Mouse (Mus musculus): ENCODE results near the gene Zfp655.
"Not testable (repeated sequence)": the region's sequence is repeated elsewhere in the genome, so short reads cannot be mapped to it uniquely, and the experiment has no call there.

Gene Zfp655

DNA sequence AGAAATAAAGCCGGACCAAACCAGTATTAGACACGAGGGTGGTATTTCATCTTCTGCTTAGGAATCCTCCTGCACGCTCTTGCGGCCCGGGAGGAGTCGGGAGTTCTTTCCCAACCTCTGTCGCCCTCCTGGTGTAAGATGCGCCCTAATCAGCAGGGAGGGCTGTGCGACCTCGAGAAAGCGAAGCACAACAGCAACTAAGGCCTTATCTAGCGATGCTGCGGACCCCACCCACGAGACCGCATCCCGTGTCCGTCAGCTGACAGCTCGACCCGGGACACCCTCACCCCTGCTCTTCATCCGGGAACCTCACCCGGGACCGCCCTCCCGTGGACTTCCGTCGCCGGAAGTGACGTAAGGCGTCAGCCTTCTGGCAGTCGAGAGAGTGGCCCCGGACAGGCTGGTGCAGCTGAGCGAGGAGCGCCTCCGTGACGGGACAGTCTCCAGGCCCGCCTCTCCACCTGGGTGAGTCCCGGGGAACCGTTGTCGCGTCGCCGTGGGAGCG lies at the start of gene Zfp655:
Gene Zfp655 (plus strand): TSS at position 349 of the 505 bp plus-strand sequence.
- peak; percentile 92 for DNase-seq (ENCODE audit: low spot score)

DNA sequence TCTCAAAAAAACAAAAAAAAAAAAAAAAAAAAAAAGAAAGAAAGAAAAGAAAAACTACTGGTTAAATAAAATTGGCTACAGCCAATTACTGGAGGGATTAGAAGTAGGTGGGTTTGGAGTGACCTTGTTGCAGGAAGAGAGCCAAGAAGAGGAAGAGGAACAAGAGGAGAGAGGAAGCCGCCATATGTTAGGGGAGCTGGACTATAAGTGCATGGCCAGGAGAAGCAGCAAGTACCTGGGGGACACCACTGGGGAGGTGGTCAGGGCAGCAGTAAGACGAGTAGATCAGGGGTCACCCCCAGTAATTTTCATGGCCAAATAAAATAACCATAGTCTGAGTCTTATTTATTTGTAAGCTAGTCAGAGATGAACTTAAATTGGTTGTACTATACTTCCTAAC lies 46.3 kb upstream of the Zfp655 start:
- DNase-seq (ENCODE audit: low spot score), result no peak

DNA sequence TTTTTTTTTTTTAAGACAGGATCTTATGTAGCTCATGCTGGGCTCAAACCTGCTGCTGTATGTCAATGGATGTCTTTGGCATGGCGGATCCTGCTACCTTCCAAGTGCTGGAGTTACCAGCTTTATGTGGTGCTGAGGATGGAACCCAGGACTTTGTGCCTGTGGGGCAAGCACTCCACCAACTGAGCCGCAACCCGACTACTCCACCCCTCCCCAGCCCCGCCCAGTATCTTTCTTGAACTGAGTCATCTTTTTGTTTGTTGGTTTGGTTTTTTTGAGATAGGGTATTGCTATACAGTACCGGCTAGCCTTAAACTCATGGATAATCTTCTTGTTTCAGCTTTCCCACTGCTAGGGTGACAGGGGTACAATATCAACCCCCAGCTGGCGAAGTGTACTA lies 42.1 kb upstream of the Zfp655 start:
- no peak for DNase-seq (ENCODE audit: low spot score)

DNA sequence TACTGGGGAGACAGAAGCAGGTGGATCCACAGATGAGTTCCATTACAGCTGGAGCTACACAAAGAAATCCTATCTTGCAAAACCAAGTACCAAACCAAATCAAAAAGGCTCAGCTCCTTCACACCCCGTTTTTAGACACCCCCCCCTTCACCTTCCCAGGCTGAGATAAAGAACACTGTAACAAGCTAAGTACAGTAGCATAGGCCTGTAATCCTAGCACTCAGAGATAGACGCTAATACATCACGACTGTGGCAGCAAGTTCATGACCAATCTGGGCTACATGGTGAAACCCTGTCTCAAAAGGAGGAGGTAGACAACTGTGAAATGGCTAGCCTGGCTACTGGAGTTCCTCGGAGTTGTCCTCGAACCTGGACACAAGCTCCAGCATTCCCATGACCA lies 41.1 kb upstream of the Zfp655 start:
- no peak for DNase-seq (ENCODE audit: low spot score)

DNA sequence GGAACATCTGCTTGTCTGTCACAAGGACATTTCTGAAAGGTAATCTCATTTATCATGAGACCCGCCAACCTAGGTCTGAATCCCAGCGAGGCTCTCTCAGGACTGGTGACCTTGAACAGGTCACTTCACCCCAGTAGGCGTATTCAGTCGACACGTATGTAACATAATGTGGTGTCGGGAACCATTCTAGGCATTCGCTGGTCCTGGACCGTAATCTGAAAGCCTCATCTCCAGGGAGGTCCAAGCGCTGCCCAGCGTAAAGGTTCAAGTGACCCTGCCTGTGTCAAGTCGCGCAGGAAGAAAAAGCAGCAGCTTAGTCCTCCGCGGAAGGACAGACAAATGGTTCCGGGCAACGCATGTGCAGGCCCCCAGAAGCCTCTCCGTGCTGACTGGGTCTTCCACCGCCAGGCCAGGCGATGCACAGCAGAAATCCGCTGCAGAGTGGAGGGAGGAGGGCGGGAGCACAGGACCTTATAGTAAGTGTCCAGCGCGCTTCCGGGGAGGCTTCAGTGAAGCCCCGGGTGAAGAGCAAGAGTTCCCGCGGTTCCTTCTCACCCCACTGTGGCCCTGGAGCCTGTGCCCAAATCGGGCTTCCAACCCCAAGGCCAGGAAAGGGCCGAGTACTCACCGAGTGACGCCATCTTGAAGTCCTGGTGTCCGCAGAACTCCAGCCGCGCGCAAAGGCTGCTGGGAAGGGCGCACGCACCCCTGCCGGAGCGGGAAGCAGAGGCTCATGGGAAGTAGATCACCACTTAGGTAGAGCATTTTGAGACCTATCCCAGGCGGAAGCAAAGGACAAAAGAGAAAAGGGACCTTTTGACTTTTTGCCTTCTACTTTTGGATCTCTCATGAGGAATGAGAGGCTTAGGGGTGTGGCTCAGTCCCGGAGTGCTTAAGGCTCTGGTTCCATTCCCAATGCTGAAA lies 40.4 kb upstream of the Zfp655 start:
- DNase-seq (ENCODE audit: low spot score), result peak; percentile 57

DNA sequence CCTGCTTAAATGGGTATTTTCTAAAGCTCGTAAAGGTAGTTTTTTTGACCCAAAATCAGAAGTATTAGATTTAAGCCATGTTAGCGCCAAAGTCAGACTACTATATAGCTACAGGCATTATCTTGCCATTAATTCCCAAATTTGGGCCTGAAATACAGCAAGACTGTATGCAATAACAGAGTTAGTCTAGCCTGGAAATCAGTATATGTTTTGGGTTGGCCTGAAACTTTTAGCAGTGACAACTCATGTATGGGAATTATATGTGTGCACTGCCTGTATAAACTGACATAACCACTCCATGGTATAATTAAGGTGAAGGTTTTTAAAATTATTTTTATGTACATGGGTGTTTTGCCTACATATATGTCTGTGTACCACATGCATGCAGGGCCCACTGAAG lies 39.6 kb upstream of the Zfp655 start, which contains the start of gene Atp5j2:
Gene Atp5j2 (minus strand): TSS at position 101 of the 400 bp plus-strand sequence.
- no peak for DNase-seq (ENCODE audit: low spot score)

DNA sequence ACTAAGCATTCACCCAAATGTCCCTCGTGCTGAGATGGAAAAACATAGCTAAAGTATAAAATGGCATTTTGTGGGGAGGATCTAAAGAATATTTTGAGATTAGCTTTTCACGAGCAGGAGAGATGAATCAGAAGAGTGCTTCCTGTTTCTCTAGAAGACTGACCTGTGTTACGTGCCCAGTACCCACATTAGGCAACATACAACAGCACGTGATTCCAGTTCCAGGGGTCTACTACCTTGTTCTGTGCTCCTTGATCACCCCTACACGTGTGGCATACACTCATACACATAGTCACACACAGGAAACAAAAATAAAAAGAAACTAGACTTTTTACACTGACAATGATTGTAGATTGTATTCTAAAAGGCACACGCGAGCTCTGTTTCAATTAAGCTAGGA lies 31.1 kb upstream of the Zfp655 start:
- no peak for DNase-seq (ENCODE audit: low spot score)

DNA sequence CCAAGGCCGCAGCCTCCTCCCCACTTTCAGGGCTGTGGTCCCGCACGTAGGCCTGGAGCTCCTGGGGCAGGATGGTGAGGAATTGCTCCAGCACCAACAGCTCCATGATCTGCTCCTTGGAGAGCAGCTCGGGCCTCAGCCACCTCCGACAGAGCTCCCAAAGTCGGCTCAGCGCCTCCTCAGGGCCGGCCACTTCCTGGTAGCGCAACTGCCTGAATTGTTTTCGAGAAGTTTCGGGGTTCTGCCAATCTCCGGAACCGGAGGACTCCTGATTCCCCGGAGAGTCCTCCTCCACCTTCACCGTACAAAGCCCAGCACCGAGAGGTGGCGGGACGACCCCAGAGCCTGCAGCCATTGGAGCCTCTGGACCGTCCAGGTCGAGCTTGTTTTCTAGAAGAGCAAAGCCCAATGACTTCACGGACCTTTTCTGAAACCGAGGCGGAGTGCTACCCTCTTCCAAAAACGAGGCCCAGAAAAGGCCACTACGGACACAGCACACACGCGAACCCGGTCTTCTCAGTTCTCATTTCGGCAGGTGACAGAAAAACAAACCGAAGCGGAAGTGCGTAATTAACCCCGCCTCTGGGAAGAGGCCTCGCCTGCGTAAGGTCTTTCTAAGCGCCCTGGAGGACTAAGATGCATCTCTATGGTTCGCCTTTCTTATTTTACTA lies 30.1 kb upstream of the Zfp655 start, which contains the start of gene Zkscan14:
Gene Zkscan14 (minus strand): TSS at position 548 of the 671 bp plus-strand sequence.
- no peak for DNase-seq (ENCODE audit: low spot score)

DNA sequence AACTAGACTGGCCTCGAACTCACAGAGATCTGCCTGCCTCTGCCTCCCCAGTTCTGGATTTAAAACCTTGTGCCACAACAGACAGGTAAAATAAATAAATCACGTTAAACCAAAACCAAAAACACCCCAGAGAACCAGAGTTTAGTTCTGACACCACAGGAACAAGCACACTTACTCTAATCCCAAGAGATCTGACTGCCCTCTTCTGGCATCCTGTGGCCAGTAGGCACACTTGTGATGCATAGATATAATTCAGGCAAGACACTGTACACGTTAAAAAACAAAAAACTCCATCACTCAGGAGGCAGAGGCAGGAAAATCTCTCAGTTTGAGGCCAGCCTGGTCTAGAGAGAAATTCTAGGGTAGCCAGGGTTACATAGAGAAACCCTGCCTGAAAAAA lies 29.1 kb upstream of the Zfp655 start:
- DNase-seq (ENCODE audit: low spot score), result no peak

DNA sequence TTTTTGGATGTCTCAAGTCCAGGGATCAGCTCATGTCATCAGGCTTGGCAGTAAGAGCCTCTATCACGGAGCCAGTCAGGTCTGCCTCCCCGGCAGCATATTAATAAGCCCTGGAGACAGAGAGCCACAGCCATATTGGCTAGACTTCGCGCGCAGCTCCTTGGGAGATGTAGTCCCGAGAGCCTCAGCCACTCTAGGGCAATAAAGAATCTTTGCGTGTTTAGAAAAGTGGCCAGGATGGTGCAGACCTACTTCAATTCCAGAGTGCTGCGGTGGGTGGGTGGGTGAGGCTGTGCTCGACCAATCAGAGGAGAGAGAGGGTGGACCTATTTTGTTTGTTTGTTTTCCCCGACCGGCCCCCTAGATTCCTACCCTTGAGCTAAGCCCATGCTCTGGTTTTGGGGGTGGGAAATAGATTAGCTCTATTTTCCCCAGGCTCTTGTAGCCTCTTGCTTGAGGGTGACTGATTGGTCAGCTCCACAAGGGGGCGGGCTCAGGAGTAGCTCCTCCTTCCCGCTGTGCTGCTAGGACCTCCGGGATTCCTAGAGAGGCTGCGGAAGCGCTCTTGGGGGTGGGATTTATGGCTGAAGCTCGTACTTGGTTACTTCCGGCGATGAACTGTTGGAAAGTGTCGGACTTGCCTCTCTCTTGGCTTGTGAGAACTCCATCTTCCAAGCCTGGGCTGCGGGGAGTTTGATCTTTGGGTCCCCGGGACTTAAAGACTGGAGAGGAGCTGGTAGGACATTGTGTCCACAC lies 27.4 kb upstream of the Zfp655 start, which contains the start of gene Zkscan5:
Gene Zkscan5 (plus strand): TSS at position 627 of the 756 bp plus-strand sequence.
- peak; percentile 92 for DNase-seq (ENCODE audit: low spot score)

DNA sequence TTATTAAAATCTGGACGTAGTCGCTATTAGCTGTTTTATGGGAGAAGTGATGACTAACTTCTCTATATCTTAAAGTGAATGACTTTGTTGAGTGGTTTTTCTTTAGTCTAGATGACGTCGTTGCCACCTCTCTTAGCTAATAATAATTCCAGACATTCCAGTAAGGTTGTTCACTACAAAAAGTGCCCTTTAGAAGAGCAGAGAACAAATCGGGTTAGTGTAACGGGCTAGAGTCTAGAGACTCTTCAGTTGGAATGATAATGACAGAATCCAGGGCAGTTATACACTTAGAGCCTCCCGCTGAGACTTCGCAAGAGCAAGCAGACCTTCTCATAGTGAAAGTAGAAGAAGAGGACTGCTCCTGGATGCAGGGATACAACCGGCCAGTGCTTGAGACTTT lies 26.5 kb upstream of the Zfp655 start:
- no peak for DNase-seq (ENCODE audit: low spot score)

DNA sequence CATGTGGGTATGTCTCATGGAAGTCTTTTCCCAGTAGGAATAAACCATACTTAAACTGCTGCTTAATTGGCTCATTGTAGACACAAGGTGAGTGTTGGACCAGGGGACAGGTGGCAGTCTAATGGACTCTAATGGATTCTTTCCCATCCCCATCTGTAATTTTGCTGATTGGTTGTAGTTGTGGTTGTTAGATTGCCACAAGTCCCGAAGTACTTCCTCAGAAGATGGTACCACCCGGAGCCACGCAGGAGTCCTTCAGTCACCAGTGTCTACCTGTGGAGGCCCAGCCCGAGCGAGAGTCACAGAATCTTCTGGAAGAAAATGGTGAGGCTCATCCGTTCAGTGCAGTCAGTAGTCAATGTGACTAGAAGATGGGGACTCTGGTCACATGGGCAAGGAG lies 24.1 kb upstream of the Zfp655 start:
- no peak for DNase-seq (ENCODE audit: low spot score)

DNA sequence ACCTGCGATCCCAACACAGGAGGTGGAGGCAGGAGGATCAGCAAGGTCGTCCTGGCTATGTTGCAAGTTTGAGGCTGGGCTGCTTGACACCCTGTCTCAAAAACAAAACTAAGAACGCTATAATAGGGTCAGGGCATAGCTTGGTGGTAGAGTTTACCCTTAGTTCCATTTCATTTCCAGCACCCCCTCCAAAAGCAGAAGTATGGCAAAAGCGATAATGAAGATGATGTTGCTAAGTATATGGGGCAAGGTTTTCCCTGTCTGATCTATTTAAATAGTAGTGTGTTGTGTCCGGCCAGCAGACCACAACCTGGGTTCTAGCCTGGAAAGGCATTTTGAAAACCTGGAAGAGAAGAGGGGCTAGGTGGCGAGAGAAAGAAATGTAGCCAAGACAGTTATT lies 23.6 kb upstream of the Zfp655 start:
- no peak for DNase-seq (ENCODE audit: low spot score)

DNA sequence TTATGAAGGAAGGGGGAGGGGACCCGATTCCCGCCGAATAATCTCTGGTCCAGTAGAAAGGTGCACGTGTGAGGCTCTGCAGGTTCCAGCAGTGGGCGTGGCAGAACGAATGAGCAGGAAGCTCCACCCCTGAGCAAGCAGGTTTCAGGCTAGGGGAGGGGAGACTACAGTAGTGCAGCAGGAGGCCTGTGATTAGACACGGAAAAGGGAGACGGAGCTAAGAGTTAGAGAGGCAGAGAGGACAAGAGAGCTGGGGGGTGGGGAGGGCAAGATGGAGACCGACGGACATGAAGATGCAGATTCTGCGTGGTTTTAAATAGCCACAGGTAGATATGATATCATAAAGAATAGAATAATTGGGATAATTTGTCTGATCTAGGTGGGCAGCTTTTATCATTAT lies 23.1 kb upstream of the Zfp655 start:
- DNase-seq (ENCODE audit: low spot score), result not testable (repeated sequence)

DNA sequence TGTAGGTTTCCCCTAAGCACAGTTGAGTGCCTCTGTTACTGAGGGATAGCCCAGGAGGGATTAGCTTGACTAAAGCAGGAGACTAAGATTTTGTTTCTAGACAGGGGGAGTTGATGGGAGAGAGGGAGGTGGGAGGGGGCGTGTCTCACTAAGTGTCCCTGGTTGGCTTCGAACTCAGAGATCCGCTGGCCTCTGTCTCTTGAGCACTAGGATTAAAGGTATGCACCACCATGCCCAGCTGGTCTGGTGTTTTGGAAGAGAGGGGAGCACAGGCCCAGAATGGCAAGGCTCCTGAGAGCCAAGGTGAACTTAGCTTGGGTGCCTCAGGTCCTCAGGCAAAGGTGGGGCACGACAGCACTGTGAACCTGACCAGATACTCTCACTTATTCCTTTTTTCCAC lies 20.2 kb upstream of the Zfp655 start:
- no peak for DNase-seq (ENCODE audit: low spot score)

DNA sequence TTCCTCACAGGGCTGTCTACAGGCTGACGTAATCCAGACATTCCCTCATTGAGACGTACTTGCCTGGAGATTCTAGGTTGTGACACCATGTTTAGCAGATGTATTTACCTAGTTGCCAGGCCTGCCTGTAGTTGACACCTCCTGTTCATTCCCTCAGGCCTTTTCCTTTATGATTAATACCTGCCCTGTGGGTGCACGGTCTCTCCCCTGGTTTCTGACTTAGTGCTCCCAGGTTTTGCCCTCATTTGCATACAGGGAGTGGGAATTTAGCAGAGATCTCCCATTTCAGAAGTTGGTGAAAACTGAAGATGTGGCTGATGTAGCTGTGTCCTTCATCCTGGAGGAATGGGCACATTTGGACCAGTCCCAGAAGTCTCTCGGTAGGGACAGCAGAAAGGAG lies 19.3 kb upstream of the Zfp655 start:
- no peak for DNase-seq (ENCODE audit: low spot score)

DNA sequence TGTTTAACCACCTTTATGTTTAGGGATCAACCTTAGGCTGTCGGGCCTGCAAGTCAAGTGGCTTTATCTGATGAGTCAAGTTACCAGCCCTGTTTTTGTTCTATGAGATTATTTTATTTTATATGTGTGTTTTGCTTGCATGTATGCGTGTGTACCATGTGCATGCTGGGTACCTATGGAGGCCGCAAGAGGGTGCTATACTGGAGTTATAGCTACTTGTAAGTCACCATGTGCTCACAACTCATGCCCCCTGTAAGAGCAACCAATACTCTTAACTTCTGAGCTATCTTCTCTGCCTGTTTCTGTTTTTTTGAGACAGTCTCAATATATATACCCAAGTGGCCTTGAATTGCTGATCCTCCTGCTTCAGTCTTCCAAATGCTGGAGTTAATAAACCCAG lies 18.0 kb upstream of the Zfp655 start:
- no peak for DNase-seq (ENCODE audit: low spot score)

DNA sequence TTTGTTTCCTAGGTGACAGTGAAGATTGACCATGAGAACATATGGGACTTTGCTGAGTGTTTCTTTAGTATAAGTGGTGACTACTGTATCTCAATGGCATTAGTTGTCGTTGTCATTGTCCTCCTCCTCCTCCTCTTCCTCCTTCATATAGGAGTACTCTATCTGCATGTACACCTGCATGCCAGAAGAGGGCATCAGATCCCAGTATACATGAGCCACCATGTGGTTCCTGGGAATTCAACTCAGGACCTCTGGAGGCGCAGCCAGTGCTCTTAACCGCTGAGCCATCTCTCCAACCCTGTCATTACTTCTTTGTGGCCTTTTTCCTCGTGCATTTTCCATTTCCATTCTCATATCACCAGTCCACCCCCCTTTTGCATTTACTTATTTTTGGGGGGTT lies 16.8 kb upstream of the Zfp655 start:
- DNase-seq (ENCODE audit: low spot score), result no peak

DNA sequence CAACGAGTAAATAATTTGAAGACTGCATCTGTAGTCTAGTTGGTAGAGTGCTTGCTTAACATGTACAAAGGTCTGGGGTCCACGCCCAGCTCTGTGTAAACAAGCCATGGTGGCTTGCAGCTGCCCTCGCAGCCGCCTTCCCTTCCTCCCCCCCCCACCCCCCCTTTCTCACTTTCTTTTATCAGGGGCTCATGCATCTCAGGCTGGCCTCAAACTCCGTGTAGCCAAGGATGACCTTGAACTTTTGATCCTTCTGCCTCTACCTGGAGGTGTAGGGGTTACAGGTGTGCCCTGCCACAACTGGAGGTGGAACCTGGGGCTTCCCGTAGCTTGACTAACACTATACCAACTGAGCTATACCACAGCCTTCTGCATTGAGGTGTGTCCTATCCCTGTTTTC lies 13.8 kb upstream of the Zfp655 start:
- no peak for DNase-seq (ENCODE audit: low spot score)

DNA sequence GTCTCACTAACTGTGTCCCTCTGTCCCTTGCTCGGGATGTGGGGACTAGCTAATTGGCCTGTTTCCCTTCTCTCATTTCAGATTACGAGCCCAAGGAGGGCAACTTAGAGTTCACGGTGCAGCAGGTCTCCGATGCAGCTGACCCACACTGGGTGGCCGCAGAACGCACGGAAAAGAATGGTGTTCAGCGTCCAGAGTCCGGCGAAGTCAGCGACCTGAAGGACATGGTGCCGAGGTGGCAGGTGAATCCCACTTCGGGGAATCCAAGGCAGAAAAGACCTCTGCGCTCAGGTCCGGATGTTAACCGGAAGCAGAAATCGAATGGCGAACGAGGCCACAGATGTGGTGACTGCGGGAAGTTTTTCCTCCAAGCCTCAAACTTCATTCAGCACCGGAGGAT lies 13.3 kb upstream of the Zfp655 start:
- no peak for DNase-seq (ENCODE audit: low spot score)

DNA sequence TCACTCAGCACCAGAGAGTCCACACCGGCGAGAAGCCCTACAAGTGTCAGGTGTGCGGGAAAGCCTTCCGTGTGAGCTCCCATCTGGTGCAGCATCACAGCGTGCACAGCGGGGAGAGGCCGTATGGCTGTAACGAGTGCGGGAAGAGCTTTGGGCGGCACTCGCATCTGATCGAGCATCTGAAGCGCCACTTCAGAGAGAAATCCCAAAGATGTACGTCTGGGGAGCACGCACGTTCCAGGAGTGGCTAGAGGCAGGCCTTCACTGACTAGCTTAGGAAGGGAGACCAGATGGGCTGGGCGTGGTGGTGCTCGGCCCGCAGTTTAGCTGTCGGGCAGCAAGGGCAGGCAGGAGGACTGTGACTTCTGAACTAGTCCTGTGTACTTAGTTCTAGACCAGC lies 12.8 kb upstream of the Zfp655 start:
- no peak for DNase-seq (ENCODE audit: low spot score)

DNA sequence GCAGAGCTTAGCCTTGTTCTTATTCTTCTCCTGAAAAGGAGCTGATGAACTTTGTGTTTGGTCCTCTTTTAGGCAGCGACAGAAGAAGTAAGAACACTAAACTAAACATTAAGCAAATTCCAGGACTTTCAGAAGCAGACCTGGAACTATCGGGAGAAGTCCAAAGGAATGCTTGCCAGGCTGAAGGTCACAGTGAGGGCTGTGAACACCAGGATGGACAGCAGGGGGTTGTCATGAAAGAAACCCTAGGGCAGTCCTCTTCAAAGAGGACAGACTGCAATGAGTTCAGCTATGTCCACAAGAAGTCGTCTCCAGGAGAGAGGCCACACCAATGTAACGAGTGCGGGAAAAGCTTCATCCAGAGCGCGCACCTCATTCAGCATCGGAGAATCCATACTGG lies 11.5 kb upstream of the Zfp655 start:
- DNase-seq (ENCODE audit: low spot score), result no peak

Data from urinary bladder, postnatal 10 days (tissue).